Mouse (Mus musculus) stomach, embryonic 15.5 days (tissue): Measurements from ENCODE around the gene Ccdc78. TPM values are rescaled to one million over a fixed set of nuclear protein-coding genes. Genes with fewer than 3 reads are reported as not detected.

Source experiments
- ATAC-seq: fragments of 200-750 bp; cut with Nextera tagmentation; 2 replicates; pipeline ENCODE4 v1.8.0; 2017; ENCODE audit warnings: low read depth, moderate number of reproducible peaks, moderate TSS enrichment; ENCODE audit not compliant: insufficient read depth, low FRiP score
- H3K27ac ChIP-seq: fragments of 300-500 bp; sonication (generic); 2 replicates; pipeline ENCODE4 v1.5.1; 2015; ENCODE audit warnings: mild to moderate bottlenecking, inconsistent platforms
- H3K27me3 ChIP-seq: fragments of 300-500 bp; sonication (generic); replicated peaks from 2 replicates; pipeline ENCODE4 v1.6.1; 2015; ENCODE audit warnings: inconsistent platforms
- H3K36me3 ChIP-seq: fragments of 300-500 bp; sonication (generic); 2 replicates; pipeline ENCODE4 v1.6.1; 2015; ENCODE audit warnings: inconsistent platforms
- H3K4me1 ChIP-seq: fragments of 300-500 bp; sonication (generic); 2 replicates; pipeline ENCODE4 v1.6.1; 2015; ENCODE audit warnings: inconsistent platforms
- H3K4me2 ChIP-seq: fragments of 300-500 bp; sonication (generic); 2 replicates; pipeline ENCODE4 v1.6.1; 2015; ENCODE audit warnings: mild to moderate bottlenecking, inconsistent platforms
- H3K4me3 ChIP-seq: fragments of 300-500 bp; sonication (generic); replicated peaks from 2 replicates; pipeline ENCODE4 v1.5.1; 2015; ENCODE audit warnings: inconsistent platforms
- H3K9ac ChIP-seq: fragments of 300-500 bp; sonication (generic); 2 replicates; pipeline ENCODE4 v1.6.1; 2015; ENCODE audit warnings: inconsistent platforms
- H3K9me3 ChIP-seq: fragments of 300-500 bp; sonication (generic); 2 replicates; pipeline ENCODE4 v1.6.1; 2016; ENCODE audit warnings: inconsistent platforms
- WGBS: fragments of 180-500 bp; shearing (Covaris S2); methylation state at CpG from one replicate; pipeline ENCODE4 v1.1.7; 2015; 5-methylcytosine and 5-hydroxymethylcytosine counted together
- polyA plus RNA-seq: library from polyadenylated mRNA; unstranded; fragments of >200 nt; fragmentation: Nextera tagmentation; extraction: Ambion mirVana; gene quantifications from 2 replicates; pipeline ENCODE4 v1.2.1, GENCODE M21; 2015

Gene Ccdc78
- polyA plus RNA-seq, 1 experiment from 2014 or later: 0.26 TPM

GRCm38 (mm10) chr17:25830806-25831431, 44.5 kb downstream of the Ccdc78 start:
- no peak for ATAC-seq
- Histone ChIP-seq H3K4me1 (peaks cover 64% of the 10 kb centered on the region), H3K27me3 (no peaks in the 10 kb centered on the region), H3K27ac (no peak overlapping the region), H3K9me3 (no peaks in the 10 kb centered on the region), H3K4me3 (peak overlapping the region; percentile 89; the same call in 1 of the 2 replicates), H3K36me3 (peaks cover 19% of the 10 kb centered on the region), H3K4me2 (peak overlapping the region; percentile 95; the same call in 1 of the 2 replicates), H3K9ac (no peak overlapping the region)
- 83% methylated on average over 14 of the region's 14 CpGs for WGBS

- Histone ChIP-seq H3K36me3 (peaks cover 19% of the 10 kb centered on the region), H3K27ac (peak overlapping the region; percentile 97), H3K4me3 (peak overlapping the region; percentile 89), H3K4me2 (peak overlapping the region; percentile 95), H3K27me3 (no peaks in the 10 kb centered on the region), H3K9me3 (no peaks in the 10 kb centered on the region), H3K4me1 (peaks cover 71% of the 10 kb centered on the region), H3K9ac (peak overlapping the region; percentile 94)
- no peak for ATAC-seq
- WGBS: 49% methylated on average over 21 of the region's 21 CpGs
Measured at GRCm38 (mm10) chr17:25831451-25832281, 45.3 kb downstream of the Ccdc78 start.

GRCm38 (mm10) chr17:25832436-25833290, 46.3 kb downstream of the Ccdc78 start:
- Histone ChIP-seq H3K4me2 (peak overlapping the region; percentile 95), H3K4me1 (peaks cover 78% of the 10 kb centered on the region), H3K4me3 (peak overlapping the region; percentile 89), H3K9me3 (no peaks in the 10 kb centered on the region), H3K9ac (peak overlapping the region; percentile 94), H3K36me3 (peaks cover 14% of the 10 kb centered on the region), H3K27ac (peak overlapping the region; percentile 97), H3K27me3 (no peaks in the 10 kb centered on the region)
- ATAC-seq: peak; percentile 89
- under 1% methylated on average over 77 of the region's 77 CpGs for WGBS

GRCm38 (mm10) chr17:25833291-25833663, 46.9 kb downstream of the Ccdc78 start, which contains the start of gene Stub1:
Gene Stub1 (minus strand): TSS chr17:25833404.
- peaks cover 13% of the 10 kb centered on the region for H3K36me3 ChIP-seq
- peak within 1 kb of the TSS; percentile 95 for H3K4me2 ChIP-seq
- H3K9me3 ChIP-seq: no peaks in the 10 kb centered on the region
- peak; percentile 61 for ATAC-seq
- 0% methylated on average over 24 of the region's 24 CpGs for WGBS
- H3K27me3 ChIP-seq: no peaks in the 10 kb centered on the region
- peaks cover 74% of the 10 kb centered on the region for H3K4me1 ChIP-seq
- H3K27ac ChIP-seq: peak within 1 kb of the TSS; percentile 97
- peak within 1 kb of the TSS; percentile 94 for H3K9ac ChIP-seq
- H3K4me3 ChIP-seq: peak within 1 kb of the TSS; percentile 89

GRCm38 (mm10) chr17:25833961-25834594, 47.7 kb downstream of the Ccdc78 start:
- Histone ChIP-seq H3K4me3 (peak overlapping the region; percentile 89), H3K4me1 (peaks cover 73% of the 10 kb centered on the region), H3K27ac (peak overlapping the region; percentile 97), H3K27me3 (no peaks in the 10 kb centered on the region), H3K9me3 (no peaks in the 10 kb centered on the region), H3K36me3 (peaks cover 17% of the 10 kb centered on the region), H3K4me2 (peak overlapping the region; percentile 81), H3K9ac (peak overlapping the region; percentile 70)
- no peak for ATAC-seq
- 15% methylated on average over 6 of the region's 6 CpGs for WGBS

GRCm38 (mm10) chr17:25834595-25835222, 48.3 kb downstream of the Ccdc78 start:
- Histone ChIP-seq H3K36me3 (peaks cover 23% of the 10 kb centered on the region), H3K4me1 (peaks cover 67% of the 10 kb centered on the region), H3K4me3 (peak overlapping the region; percentile 89), H3K27ac (no peak overlapping the region), H3K27me3 (no peaks in the 10 kb centered on the region), H3K9ac (peak overlapping the region; percentile 70; the same call in 1 of the 2 replicates), H3K4me2 (peak overlapping the region; percentile 81), H3K9me3 (no peaks in the 10 kb centered on the region)
- ATAC-seq: no peak
- WGBS: 82% methylated on average over 12 of the region's 12 CpGs

GRCm38 (mm10) chr17:25835301-25835700, 48.9 kb downstream of the Ccdc78 start:
- Histone ChIP-seq H3K27me3 (no peaks in the 10 kb centered on the region), H3K9ac (no peak overlapping the region), H3K4me1 (peaks cover 62% of the 10 kb centered on the region), H3K4me3 (no peak overlapping the region), H3K27ac (peak overlapping the region; percentile 23), H3K9me3 (no peaks in the 10 kb centered on the region), H3K36me3 (peaks cover 27% of the 10 kb centered on the region), H3K4me2 (peak overlapping the region; percentile 81)
- WGBS: 91% methylated on average over 7 of the region's 7 CpGs
- no peak for ATAC-seq

GRCm38 (mm10) chr17:25835816-25836215, 49.4 kb downstream of the Ccdc78 start:
- Histone ChIP-seq H3K4me2 (peak overlapping the region; percentile 81), H3K36me3 (peaks cover 28% of the 10 kb centered on the region), H3K4me3 (no peak overlapping the region), H3K4me1 (peaks cover 56% of the 10 kb centered on the region), H3K9ac (no peak overlapping the region), H3K27ac (no peak overlapping the region; the same call in none of the 2 replicates), H3K27me3 (no peaks in the 10 kb centered on the region), H3K9me3 (no peaks in the 10 kb centered on the region)
- ATAC-seq: no peak
- 90% methylated on average over 16 of the region's 16 CpGs for WGBS

- Histone ChIP-seq H3K9ac (peak overlapping the region; percentile 54), H3K9me3 (no peaks in the 10 kb centered on the region), H3K4me1 (peaks cover 50% of the 10 kb centered on the region), H3K27me3 (no peaks in the 10 kb centered on the region), H3K4me3 (peak overlapping the region; percentile 39), H3K36me3 (peaks cover 28% of the 10 kb centered on the region), H3K27ac (peak overlapping the region; percentile 48), H3K4me2 (peak overlapping the region; percentile 81)
- WGBS: 27% methylated on average over 23 of the region's 23 CpGs
- ATAC-seq: no peak
Measured at GRCm38 (mm10) chr17:25836397-25837075, 50.2 kb downstream of the Ccdc78 start.

GRCm38 (mm10) chr17:25837076-25837410, 50.7 kb downstream of the Ccdc78 start, which contains the start of gene Rhbdl1:
Gene Rhbdl1 (minus strand): TSS chr17:25837295.
- Histone ChIP-seq H3K27ac (peak within 1 kb of the TSS; percentile 48), H3K4me3 (peak within 1 kb of the TSS; percentile 39), H3K4me2 (peak within 1 kb of the TSS; percentile 81), H3K27me3 (no peaks in the 10 kb centered on the region), H3K9ac (peak within 1 kb of the TSS; percentile 54), H3K9me3 (no peaks in the 10 kb centered on the region), H3K4me1 (peaks cover 45% of the 10 kb centered on the region), H3K36me3 (peaks cover 32% of the 10 kb centered on the region)
- WGBS: 2% methylated on average over 26 of the region's 29 CpGs
- ATAC-seq: 0 out of 2 replicates have a peak, but pooled peaks have one; percentile 1
